ENCODE assay signal across 16 mouse cellular contexts in genomic region chr14:99233056-99233455, GRCm38 (mm10).
"Had no signal": no experiment of that assay in that cellular context is flagged by ENCODE, and none has a peak within 500 bp of the region (broad histone marks: within the 10 kb centered on the region; RNA-seq: fewer than 3 reads in every experiment).

No protein-coding gene starts in this region.

- H3K4me3 ChIP-seq: midbrain, embryonic 10.5 days; midbrain, embryonic 12.5 days; myocyte; neural tube, embryonic 13.5 days; neural tube, embryonic 15.5 days; stomach, embryonic 15.5 days had no signal

- DNase-seq: lung, adult 18-20 months; lung, embryonic 14.5 days; lung, postnatal 10 days; lung, postnatal 4 days; midbrain, embryonic 14.5 days; right cerebral cortex, postnatal 14 days; thymus, adult 2 months; thymus, postnatal 25 days; thymus, postnatal 4 days had no signal

- H3K27ac ChIP-seq: midbrain, embryonic 10.5 days; midbrain, embryonic 12.5 days; neural tube, embryonic 13.5 days; neural tube, embryonic 15.5 days; stomach, embryonic 15.5 days; stomach, postnatal 0 days had no signal
